Mouse (Mus musculus): ENCODE measurements at regions not wholly inside any gene's neighbourhood (a gene's known extent, or its start where the extent isn't known, plus 50 kb on each side); places are given as distances from the start of the nearest gene placed in this dataset.

- peak; percentile 38 for DNase-seq
Observed at GRCm38 (mm10) chr13:26026386-26026785, 743.6 kb downstream of the Hdgfl1 start.

DNA sequence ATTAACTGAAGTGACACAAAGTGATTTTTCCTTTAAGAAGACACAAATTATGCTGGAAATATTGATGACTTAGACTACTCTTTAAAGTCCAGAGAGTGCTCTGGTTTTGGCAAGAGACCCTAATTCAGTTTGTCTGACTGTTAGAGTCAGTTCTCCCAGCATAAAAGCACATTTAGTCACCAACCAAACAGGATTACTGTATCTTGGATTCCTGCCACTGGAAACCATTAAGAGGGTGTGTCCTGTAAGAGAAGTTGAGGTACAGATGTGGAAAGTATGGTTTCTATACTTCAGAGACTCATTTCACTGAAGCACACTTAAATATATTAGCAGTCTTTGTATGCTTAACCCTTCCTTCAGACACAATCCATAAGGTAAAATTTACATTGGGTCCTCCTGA, 745.3 kb downstream of the Hdgfl1 start:
- no peak for DNase-seq

- DNase-seq = no peak
Observed at GRCm38 (mm10) chr13:26020491-26020890, 749.5 kb downstream of the Hdgfl1 start.

GRCm38 (mm10) chr13:26009131-26009530, 738.8 kb upstream of the Nrsn1 start:
- no peak for DNase-seq

DNA sequence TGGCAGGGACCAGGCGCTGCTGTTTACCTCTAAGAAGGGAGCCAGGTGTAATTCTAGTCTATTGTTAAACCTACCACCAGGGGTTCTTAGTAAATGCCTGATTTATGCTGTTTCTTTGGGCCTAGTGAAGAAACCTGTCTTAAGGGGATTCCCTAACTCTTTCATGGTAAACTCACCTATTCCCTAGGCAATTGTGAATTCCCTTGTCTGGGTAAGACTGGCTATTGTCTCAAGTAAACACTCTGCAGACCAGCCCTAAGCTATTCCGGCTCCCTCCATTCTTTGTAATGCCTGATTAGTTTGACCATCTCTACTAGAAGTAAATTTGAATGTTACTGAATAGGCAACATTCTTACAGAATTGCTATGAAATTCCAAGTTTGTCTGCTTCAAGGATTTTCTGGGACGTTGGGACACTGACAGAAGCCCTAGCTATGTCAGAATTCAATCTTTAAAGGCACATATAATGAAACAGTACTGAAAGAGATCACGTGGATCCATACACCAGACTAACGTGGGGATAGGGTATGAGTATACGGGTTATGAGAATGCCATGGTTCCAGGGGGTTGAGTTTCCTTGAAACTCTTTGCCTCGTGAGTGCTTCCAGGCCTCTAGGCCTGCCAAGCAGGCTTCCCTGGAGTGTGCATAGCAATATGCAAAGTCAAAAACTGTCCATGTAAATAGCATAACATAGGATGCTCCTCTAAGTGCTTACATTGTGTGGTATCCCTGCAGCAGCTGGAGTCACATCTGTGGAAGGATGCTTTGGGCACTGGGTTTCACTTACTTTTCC, 734.7 kb upstream of the Nrsn1 start:
- DNase-seq = no peak

DNA sequence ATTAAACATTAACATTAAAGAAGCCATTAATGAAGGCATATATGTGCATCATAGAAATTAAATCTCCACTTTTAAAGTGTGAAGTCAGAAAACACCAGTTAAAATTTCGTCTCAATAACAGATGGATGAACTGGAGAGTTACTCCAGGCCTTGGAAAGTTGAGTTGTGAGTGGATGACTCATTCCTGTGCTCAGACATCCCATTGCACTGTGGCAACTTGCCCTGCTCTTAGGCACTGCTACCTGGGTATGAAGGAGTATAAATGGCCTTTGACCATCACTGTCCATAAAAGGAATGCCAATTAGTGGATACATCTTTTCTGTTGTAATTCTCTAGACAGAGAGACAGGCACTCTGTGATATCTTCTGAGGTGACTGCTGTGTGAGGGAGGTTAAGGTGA, 723.2 kb upstream of the Nrsn1 start:
- no peak for DNase-seq

DNA sequence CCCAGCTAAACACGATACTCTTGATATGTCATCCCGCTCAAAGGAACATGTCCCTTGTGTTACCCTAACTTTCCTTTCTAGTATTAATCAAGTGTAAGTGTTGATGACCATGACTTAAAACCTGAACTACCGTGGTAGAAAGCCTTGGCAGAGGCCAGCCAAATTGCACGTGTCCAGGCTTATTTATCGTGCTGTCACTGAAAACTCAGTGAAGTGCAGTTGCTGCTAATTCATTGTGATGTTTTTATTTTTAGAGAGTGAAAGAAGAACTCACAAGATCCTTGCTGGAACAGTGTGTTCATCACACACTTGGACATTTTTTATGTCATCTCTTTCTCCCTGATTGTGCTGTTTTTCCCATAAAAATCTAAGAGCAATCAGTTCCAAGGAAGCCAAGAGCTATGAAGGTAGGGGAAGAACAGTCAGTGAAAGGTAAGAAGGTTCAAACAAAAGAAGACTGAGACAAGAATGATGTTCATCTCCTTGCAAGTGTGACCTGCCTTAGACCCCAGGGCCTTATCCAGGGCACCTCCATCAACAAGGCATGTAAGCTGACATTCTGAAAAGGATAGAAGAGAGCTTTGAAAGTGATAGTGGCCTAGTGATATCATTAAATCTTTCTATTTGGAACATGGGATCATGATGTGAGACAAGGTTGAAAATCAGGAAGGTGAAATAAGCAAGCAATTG, 718.9 kb upstream of the Nrsn1 start:
- peak; percentile 7 for DNase-seq

- DNase-seq = no peak
Observed at GRCm38 (mm10) chr13:25984535-25984934, 714.2 kb upstream of the Nrsn1 start.

DNA sequence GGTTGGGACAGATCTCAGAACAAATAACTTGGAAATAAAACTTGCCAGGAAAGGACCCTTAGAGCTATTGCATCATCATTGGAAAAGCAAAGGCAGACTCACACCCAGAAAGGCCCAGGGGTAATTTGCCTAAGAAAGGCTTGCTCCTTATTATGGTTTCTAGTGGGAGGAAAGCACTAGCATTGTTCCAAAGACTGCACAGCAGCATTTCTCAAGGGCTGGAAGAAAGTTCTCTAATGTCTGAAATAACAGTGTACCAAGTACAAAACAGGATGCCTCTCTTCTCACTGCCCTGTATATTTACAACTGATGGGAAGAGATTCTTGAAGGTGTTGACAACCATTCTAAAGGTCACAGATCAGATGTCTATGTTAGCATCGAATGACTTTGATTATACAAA, 713.4 kb upstream of the Nrsn1 start:
- no peak for DNase-seq

- no peak for DNase-seq
Observed at GRCm38 (mm10) chr13:25978648-25979047, 708.3 kb upstream of the Nrsn1 start.

DNA sequence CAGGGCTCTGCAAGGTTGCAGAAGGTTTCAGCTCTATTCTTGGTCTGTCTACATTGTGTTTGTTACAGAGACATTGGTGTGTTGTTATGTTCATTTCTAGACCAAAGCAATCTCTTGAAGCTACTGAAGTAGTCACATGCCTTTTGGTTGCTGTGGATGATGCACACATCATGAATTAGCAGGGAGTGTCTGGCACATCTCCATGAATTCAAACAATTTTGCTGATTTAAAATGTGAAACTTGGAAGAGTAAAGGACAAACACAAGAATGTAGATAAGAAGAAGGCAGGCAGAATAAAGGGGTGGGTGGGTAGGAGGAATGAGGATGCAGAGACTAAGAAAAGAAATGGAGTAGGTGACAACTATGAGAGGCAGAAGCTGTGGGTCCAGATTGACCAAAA, 688.3 kb upstream of the Nrsn1 start:
- DNase-seq = no peak

DNA sequence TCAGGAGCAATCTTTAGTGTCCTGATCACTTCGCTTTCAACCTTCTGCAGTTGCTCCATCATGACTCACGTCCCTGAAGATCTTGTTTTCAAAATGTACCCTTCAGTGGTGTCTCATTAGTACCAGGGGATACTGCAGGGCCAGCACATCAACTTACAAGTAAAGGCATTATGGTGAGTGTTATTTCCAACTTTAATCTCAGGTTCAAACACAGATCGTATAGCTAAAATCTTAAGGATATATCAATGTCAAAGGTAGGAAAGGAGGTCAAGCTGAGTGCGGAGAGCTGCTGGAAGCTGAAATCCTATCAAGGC, 687.8 kb upstream of the Nrsn1 start:
- DNase-seq = no peak

- no peak for DNase-seq
Observed at GRCm38 (mm10) chr13:25957451-25958152, 687.3 kb upstream of the Nrsn1 start.

- DNase-seq = no peak
Observed at GRCm38 (mm10) chr13:25937631-25938030, 667.3 kb upstream of the Nrsn1 start.

GRCm38 (mm10) chr13:25933783-25934182, 663.5 kb upstream of the Nrsn1 start:
- peak; percentile 33 for DNase-seq

GRCm38 (mm10) chr13:25933246-25933645, 662.9 kb upstream of the Nrsn1 start:
- peak; percentile 40 for DNase-seq

DNA sequence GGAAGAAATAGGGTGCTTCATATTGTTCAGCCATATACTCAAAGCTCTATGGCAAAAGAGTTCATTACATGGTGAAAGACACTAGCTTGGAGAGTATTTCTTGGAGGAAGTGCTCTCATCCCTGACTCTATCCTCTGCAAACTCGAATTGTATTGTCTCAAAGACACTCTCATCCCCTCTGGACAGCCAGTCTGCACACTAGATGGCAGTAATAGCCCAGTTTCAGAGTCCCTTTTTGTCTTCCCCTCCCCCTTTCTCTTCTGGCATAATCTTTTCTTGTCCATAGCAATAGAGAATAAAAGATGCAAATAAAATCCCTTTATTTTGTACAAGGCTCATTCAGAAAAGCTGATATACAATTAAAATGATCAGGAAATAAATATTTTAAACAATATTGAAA, 662.5 kb upstream of the Nrsn1 start:
- peak; percentile 89 for DNase-seq

GRCm38 (mm10) chr13:25932365-25932764, 662.1 kb upstream of the Nrsn1 start:
- no peak for DNase-seq

GRCm38 (mm10) chr13:25925685-25926084, 655.4 kb upstream of the Nrsn1 start:
- no peak for DNase-seq

GRCm38 (mm10) chr13:25899871-25900270, 629.6 kb upstream of the Nrsn1 start:
- DNase-seq = no peak

- peak; percentile 22 for DNase-seq
Observed at GRCm38 (mm10) chr13:25893150-25893549, 622.8 kb upstream of the Nrsn1 start.

GRCm38 (mm10) chr13:25882818-25883217, 612.5 kb upstream of the Nrsn1 start:
- no peak for DNase-seq

- no peak for DNase-seq
Observed at GRCm38 (mm10) chr13:25868923-25869322, 598.6 kb upstream of the Nrsn1 start.

DNA sequence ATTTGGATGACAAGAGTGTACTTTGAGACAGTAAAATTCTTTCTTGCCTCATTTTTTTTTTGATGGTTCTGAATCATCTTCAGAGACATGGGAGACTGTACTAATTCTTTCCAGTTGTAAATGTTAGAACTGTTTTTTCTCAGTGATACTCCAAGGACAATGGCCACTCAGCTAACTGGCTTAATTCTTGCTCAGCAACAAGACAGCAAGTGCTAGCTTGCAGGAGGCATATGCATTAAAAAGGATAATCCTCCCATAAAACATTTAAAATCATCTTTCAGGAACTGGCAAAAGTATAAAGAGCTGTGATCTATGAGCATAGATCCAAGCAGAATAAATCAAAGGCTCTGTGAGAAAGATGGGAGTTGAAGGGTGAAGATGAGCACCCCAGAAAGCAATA, 587.9 kb upstream of the Nrsn1 start:
- no peak for DNase-seq

Data from retina, postnatal 1 day (tissue).